Mouse (Mus musculus) mouse trophoblast stem cell (cell line): ENCODE measurements around the gene Ube2l6.

Experiments used
- in situ Hi-C, 2 experiments: fragments of 300-500 bp; cut with MseI, MboI; formaldehyde crosslinking; loops; 2 replicates in 1 of 2; 3 replicates in 1 of 2; pipeline ENCODE4 v1.15.1; 2025

Ube2l6 gene

DNA sequence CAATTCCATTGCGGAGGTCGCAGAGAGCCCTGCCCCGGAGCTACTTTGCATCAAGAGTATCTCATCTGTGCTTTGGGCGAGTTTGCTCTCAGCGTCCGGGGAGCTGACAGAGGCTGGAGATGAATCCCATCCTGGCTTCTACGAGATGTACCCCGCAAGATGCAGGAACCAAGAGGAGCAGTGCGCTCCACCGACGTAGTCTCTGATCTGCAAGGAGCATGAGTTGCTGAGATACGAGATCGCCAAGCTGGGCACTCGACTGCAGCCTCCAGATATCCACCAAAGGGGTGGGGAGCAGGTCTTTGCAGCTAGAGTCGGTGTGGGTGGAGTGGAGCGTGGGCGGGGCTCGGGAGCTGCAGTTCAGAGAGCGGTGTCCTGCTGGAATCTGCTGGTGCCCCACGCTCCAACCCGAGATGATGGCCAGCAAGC, at the start of gene Ube2l6:
Gene Ube2l6 (plus strand): TSS at position 336 of the 429 bp plus-strand sequence.
- in situ Hi-C loops, result no loop called here

DNA sequence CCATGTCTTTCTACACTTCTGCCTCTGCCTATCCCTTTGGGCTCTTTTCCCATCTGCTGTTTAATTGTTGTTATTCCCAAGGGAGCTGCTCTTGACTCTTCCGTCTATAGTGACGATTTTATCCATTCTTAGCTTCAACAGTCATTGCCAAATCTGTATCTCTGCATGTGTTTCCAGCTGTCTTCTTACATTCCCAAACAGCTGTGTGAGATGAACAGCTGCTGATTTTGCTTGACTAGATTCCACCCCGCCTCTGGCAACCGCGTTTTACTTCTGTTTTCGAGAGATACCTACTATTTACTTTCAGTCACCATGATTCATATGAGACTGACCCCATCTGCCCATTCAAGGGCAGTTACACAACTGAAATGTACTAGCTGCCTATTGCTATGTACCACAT, 48.5 kb upstream of the Ube2l6 start:
- in situ Hi-C loops, result no loop called here

DNA sequence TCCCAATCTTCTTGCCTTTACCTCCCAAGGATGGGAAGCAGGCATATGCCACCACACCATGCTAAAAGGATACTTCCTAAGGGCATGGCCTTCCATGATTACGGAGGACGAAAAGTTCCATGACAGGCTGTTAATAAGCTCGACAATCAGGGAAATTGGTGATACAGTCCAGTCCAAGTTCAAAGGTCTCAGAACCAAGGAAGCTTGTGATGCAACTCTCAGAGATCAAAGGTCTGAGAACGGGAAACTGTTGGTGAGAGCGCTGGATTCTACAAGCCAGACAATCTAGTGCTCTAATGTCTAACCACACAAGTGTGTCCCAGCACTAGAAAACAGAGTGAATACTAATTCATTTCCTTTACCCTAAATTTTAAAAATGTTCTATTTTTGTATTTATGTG, 42.4 kb upstream of the Ube2l6 start:
- in situ Hi-C loops, result no loop called here

DNA sequence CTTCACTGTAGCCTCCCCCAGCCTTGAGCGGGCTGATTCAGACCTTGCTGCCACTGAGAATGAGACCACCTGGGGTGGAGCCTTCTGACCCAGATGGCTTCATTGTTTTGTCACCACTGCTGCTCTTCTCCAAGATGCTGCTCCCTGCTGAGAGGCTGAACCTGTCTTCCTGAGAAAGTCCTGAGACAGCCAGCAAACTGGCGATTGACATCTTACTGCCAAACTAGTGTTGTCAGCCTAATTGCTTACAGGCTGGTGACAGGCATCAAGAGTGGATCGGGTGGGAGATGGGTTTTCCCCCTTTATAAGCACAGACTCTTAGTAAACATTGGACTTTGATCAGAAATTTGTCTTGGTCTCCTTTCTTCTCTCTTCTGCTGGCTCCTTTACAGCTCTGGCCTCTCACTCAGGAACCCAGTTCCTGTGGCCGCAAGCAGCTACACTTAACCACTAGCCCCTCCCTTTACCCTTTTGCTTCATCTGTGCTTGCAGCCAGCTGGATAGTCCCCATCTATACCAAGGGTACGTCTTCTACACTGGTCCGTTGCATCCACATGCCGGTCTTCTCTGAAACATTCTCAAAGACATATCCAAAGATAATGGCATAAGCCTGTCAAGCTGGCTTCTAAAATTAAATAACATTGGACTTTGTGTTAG, 41.5 kb upstream of the Ube2l6 start:
- in situ Hi-C loops, result no loop called here

DNA sequence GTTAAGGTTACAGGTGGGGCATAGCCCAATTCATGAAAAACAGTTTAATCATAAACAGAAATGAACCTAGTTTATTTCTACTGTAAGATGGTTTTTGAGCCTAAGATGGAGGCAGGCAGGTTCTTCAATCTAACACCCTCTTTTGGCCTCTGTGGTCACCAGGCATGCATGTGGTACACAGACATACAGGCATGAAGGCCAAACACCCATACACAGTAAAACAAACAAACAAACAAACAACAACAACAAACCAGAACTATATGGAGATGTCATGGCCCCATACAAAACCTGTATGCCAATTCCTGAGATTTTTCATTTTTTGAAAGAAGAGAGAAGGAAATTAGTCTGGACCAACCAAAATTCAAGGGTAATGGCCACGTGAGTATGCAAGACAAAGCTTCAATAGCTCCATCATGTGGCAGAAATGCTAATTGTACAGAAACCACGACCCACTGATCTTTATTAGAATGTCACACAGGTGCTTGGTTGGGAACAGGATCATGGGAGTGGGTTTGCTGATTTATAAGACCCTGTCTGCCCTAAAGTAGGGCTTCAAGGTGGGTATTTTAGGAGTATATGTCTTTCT, 40.0 kb upstream of the Ube2l6 start:
- in situ Hi-C loops, result no loop called here

DNA sequence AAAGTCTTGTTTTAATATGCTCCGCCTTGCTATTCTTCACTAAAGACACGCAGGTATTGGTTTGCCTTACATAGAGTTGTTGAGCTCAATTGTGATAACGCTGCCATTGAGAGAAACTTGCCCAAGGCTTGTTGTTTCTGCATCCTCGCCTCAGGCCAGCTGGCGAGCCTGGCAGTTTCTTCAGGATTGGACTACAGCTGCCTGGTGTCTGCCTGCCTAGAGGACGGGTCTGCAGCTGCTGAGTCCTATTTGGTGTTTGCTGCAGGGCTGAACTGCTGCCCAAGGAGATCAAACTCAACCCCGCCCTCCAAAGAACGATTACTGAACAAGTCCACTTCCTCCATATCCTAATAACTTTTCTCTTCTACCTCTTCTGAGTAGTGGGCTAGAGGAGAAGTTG, 37.9 kb upstream of the Ube2l6 start:
- in situ Hi-C loops, result no loop called here

DNA sequence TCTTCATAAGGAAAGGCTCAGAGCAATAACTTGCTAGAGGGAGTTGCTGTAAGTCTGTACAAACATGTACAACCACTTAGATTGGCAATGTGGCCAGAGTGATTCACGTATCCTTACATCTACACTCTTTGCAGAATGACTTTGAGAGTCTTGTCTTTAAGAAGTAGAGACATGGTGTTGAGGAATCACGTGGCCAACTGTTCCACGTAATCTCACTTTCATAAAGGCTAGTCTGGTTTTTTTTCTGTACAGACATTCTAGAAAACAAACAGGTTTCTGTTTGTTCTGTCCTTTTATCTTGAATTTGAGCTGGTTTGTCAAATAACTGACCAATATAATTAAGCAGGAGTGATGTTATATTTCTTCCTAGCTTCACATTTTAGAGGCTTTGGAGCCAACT, 37.3 kb upstream of the Ube2l6 start:
- in situ Hi-C loops, result no loop called here

DNA sequence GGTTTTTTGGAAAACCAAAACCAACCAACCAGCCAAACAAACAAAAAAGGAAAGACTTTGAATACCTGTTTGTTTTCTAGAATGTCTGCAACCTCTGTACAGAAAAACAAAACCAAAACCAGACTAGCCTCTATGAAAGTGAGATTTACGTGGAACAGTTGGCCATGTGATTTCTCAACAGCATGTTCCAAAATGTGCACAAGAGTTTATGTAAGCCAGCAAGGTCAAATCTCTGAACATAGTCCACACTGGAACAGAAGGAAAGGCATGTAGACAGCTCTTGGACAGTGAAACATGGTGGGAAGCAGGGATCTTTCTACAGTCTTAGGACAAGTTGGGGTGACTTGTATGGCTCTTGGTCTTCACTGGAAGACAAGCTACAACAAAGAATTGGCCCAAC, 36.8 kb upstream of the Ube2l6 start:
- in situ Hi-C loops, result no loop called here

DNA sequence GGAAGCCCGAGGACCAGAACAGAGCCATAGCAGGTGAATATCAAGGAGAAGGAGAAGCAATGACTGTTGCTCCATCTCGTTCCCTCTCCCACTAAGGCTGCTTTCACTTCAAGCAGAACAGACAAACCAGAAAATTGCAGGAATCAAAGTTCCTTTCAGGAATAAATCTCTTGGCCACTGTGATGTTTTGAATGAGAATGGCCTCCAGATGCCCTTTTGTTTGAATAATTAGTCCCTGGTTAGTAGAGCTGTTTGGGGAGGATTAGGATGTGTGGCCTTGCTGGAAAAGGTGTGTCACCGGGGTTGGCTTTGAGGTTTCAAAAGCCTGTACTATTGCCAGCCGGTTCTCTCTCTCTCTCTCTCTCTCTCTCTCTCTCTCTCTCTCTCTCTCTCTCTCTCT, 36.3 kb upstream of the Ube2l6 start:
- in situ Hi-C loops, result no loop called here

DNA sequence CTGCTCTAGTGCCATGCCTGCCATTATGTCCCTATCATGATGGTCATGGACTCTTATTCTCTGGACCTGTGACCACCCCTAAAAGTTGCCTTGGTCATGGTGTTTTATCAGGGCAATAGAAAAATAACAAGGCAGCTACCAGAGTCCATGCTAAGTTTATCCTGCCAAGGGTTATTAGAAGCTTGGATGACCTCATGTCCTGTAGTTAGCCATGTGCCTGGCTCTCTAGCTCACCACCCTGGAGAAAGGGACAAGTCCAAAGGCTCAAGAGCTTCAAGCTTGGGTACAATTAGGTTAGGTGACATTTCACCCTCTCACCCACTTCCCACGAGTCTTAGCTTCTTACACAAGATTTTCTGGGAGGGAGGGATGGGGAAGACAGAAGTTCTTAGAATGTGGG, 35.8 kb upstream of the Ube2l6 start:
- in situ Hi-C loops, result no loop called here

DNA sequence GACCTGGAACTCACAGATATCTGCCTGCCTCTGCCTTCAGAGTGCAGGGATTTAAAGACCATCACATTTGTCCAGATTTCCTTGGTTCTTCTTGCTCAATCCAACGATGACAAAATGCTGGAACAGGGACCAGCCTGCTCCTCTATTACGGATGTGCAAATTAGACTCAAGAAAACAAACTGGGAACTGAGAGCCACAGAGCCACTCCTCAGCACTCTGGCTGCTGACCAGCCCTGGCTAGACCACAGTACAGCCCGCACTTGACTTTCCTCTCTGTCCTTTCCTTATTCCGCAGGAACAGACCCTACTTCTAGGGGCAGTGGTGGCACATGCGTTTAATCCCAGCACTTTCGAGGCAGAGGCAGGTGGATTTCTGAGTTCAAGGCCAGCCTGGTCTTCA, 28.1 kb upstream of the Ube2l6 start:
- in situ Hi-C loops, result no loop called here

DNA sequence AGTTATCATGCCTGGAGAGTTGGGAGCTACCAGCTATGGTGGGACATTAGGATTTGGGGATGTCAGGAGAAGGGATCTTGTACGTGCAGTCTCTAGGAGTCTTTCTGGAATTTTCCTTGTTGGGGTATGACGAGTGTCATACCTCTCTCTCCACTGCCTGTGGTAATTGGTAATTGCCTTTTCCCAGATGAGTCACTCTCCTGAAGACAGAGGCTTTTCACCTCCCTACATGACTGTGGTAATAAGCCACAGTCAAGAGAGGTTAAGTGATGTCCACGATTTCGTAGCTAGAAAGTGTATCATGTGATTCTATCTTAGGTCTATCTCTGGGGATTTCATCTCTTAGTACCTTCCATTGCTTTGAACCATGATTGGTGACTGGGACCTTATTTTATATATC, 26.2 kb upstream of the Ube2l6 start:
- in situ Hi-C loops, result no loop called here

DNA sequence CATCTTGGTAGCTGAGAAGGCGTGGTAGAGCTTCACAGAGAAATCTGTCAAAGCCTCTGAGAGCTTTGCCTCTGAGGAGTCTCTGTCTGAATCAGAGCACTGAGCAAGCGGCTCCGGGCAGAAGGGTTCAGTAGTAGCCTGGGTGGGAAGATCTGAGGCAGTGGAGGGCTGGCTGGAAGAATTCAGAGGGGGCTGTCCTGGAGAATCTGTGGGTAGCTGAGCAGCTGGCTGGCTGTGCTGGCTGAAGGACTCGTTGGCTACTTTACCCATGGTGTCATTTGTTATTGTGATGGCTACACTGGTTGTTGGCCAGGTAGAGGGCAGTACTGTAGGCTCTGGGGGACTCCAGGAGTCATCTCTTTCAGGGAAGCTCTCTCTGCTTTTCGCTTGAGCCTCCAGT, 25.4 kb upstream of the Ube2l6 start:
- in situ Hi-C loops, result no loop called here

DNA sequence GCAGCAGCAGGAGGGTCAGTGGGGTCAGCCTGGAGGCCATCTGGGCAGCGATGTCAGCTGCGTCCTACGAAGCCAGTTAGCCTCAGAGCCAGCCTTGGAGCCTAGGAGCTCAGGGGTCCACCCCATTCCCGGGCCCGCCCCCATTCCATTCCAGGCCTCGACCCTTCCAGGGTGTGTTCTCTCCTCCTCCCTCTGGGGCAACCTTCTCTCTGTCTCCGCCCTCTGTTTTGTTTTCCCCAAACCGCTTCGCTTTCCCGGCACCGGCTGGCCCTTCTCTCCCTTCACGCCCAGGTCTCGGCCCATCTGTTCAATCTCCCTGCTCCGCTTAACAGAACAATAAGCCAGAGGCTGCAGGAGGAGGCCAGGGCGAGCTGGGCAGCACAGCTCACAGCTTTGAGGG, 23.9 kb upstream of the Ube2l6 start:
- in situ Hi-C loops, result no loop called here

DNA sequence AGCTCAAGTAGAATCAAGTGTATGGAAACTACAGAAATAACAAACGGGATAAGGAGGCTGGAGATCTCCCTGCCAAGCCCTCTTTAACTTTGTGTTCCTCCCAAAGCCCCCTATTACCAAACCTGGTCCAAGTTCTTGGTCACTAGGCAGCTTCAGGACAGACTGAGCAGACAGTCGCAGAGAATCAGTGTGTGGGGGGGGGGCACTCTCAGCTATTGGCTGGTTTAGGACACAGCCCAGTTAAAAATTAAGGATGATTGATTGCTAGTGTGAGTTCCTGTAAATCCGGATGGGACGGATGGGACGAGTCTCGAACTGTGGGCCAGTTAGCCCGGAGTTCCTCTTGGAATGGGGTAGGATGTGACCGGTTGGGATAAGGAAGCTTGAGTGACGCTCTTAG, 23.4 kb upstream of the Ube2l6 start, which contains the start of gene Serping1:
Gene Serping1 (minus strand): TSS at position 204 of the 400 bp plus-strand sequence.
- in situ Hi-C loops, result no loop called here

DNA sequence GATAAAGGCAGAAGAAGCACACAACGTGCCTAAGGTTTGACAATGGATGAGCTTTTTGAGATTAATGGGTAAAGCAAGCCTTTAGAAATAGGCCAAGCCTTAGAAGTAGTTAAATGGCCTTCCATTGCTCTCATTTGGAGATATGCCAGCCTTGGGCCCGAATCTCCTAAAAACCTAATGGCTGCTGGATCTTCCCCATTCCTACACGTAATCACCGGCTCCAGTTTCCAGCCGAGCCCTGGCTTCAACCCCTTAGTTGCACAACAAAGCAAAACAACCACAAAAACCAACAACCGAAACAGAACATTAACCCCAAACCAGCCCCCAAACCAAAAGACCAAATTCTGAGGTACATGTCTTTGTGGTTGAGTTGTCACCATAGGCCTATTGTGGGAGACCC, 23.0 kb upstream of the Ube2l6 start:
- in situ Hi-C loops, result no loop called here

DNA sequence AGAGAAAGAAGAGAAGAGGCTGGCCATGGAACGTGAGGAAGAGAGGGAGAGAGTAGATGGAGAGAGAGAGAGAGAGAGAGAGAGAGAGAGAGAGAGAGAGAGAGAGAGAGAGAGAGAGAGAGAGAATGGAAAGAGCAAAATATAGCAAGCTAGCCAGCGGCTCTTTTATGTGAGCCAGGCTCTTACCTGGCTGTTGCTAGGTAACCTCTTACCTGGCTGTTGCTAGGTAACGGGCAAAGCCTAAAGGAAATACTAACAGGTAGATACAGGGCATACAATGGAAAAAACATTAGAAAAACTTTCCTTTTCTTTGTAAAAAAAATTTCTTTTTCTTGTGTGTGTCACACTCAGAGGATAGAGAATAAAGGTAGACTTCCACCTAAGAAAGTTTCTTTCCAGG, 20.9 kb upstream of the Ube2l6 start:
- in situ Hi-C loops, result no loop called here

DNA sequence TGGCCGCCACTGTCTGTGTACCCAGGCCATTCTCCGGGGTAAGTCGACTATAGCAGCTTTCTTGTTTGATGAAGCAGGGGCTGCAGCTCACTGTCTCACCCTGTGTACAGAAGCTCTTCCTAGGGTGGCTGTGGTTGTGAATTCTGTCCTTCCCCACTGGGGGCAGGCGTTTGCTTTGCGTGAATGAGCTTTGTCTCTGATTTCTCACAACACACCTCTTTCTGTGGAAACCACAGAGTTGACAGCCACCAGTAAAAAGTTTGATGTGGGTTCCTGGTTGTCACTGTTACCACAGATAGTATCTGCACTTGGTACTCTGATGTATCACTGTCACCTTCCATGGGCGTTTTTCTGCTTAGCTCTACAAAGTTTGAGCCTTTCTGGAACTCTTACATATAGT, 19.4 kb upstream of the Ube2l6 start:
- in situ Hi-C loops, result no loop called here

DNA sequence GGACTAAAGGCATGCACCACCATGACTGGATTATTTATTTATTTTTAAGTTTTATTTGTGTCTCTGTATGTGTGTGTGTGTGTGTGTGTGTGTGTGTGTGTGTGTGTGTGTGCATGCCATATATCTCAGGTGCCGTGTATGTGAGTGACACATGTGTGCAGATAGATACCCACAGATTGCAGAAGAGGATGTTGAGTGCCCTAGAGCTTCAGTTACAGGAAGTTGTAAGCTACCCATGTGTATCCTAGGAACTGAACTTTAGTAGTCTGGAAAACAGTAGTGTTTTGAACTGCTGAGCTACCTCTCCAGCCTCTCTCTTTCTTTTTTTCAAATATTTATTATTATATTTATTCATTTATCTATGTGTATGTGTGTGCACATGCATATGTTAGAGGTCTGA, 15.3 kb upstream of the Ube2l6 start:
- in situ Hi-C loops, result no loop called here

DNA sequence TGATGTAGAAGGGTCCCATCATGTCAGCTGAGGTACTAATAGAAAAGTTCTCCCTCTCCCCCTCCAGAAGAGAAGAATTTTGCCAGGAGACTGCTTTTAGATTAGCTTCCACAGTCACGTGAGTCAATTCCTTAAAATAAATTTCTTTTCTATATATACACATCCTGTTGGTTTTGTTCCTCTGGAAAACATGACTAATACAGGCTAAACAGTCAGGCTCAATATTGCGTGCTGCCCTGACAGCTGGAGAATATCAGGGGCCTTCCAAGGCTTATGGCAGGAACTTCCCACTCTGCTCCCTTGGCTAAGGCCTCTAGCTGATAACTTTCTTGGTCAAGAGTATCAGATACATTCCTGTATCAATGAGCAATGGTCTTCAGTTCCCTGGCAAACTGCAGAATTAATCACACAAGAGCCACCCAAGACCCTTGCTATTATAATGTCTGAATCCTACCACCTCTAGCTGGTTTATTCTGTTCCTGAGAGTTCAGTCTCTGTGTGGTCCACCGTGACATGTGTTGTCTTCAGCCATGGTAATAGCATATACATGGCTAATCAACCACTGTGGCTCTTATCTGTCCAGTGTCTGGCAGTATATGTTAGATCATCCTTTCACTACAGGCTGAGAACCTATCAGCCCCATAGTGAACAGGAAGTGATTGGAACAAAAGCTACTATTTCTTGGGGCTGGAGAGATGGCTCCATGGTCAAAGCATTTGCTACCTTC, 14.6 kb upstream of the Ube2l6 start:
- in situ Hi-C loops, result no loop called here

DNA sequence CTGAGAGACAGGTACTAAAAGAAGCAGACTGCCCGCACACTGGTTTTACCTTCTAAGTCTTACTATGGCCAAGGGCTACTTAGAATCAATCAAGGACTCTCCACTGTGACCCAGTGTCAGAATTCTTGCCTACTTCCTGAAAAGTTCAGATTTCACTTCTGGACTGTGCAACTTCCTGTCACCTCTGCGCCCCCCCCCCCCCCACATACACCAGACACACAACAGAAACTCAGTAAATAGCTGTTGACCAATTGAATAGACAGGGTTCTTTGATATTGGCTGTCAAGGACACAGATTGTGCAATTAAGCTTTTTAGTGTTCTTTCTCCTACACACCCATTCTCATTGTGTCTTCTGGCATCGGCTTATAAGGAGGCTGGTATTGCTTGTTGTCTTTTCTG, 10.3 kb upstream of the Ube2l6 start:
- in situ Hi-C loops, result no loop called here

DNA sequence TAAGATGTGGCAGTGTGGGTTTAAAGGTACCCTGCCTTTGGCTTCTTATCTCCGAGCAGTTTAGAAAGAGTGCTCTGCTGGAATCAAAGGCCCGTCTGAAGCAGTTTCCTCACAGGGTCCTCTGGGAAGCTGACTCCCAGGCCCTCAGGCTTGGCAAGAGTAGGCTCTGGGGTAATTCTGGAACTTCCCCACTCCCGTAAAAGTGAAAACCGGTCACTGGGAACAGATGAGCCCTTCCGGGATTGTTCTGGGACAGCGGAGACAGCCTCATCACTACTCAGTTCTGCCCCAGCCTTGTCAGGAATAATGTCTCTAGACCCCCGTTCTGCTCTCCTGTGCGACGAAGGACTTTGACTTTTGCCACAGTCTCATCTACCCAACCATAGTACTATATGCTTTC, 8.2 kb upstream of the Ube2l6 start:
- in situ Hi-C loops, result no loop called here

DNA sequence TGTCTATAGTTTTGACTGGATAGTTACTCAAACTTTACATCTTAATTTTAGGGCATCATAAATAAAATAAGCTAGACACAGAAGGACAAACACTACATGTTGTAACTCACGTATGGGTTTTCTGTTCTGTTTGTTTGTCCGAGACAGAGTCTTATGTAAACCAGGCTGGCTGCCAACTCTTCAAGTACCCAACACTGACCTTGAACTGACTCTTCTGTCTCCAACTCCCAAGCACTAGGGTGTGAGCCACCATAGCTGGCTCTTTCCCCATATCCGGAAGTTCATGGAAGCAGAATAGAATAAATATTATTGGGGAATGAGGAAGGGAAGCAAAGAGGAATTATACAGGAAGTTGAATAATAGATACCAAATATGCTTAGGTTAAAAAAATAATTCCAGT, 6.1 kb upstream of the Ube2l6 start:
- in situ Hi-C loops, result no loop called here
